Comparison of ENCODE assay signal across 8 mouse cellular contexts in the genomic region with DNA sequence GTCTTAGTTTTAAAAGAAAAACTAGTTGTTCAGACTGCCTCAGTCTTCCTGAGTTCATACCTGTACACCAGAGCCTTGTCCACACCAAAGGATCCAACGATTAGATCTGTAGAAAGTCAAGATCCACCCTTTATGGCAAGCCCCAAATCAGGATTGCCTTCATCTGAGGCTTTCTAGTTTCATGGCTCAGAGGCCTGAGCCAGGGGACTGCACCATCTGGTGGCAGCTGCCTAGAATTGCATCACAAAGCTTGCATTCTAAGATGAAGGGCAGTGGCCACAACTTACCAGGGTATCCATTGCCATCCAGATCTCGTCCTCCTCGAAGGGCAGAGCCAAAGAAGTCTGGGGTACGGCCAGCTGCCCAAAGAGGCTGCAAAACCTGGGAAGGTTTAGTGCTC. TPM values are rescaled to one million over a fixed set of nuclear protein-coding genes. Genes with fewer than 3 reads are reported as not detected.
DNase-seq lines count a peak whose midpoint lies in the region; ATAC-seq lines count a peak whose summit lies in the region.

No protein-coding gene starts in this region.

- no peak overlapping the region for H3K9ac ChIP-seq in intestine, embryonic 14.5 days (ENCODE audit: low read length)
- no peak overlapping the region for H3K9ac ChIP-seq in midbrain, embryonic 12.5 days (replicated peaks)

- H3K36me3 ChIP-seq in embryonic facial prominence, embryonic 10.5 days (replicated peaks), result peaks cover 98% of the 10 kb centered on the region
- H3K36me3 ChIP-seq in intestine, embryonic 14.5 days (ENCODE audit: control insufficient read depth, insufficient read depth, low read length), result peaks cover 94% of the 10 kb centered on the region
- H3K36me3 ChIP-seq in midbrain, embryonic 12.5 days, result peaks cover 36% of the 10 kb centered on the region

- WGBS in embryonic facial prominence, embryonic 10.5 days, result 55% methylated on average over 4 of the region's 4 CpGs
- WGBS in intestine, embryonic 14.5 days, result 50% methylated on average over 4 of the region's 4 CpGs
- 39% methylated on average over 4 of the region's 4 CpGs for WGBS in midbrain, embryonic 12.5 days

- ATAC-seq in intestine, embryonic 14.5 days (replicated peaks; ENCODE audit: low FRiP score, low TSS enrichment, low read depth), result no peak; the same call in 1 of the 2 replicates
- ATAC-seq in midbrain, embryonic 12.5 days (ENCODE audit: low FRiP score, low read depth), result peak; percentile 58

- H3K4me2 ChIP-seq in intestine, embryonic 14.5 days (ENCODE audit: low read length), result no peak overlapping the region
- H3K4me2 ChIP-seq in midbrain, embryonic 12.5 days (replicated peaks), result no peak overlapping the region

- DNase-seq in adrenal gland, adult 18-20 months (ENCODE audit: low spot score in 2 of 2), result peak; percentile 50 to 66
- DNase-seq in adrenal gland, adult 8-10 months, result no peak
- DNase-seq in right cerebral cortex, adult 2 months (ENCODE audit: low spot score in 2 of 2), result peak; percentile 51 to 54
- no peak for DNase-seq in right cerebral cortex, adult 18-20 months
- DNase-seq in embryonic facial prominence, embryonic 10.5 days (ENCODE audit: low spot score), result peak; percentile 71
- DNase-seq in intestine, embryonic 14.5 days (ENCODE audit: low spot score), result peak; percentile 77
- DNase-seq in testis, postnatal 10 days (ENCODE audit: low spot score), result peak; percentile 75

- H3K27me3 ChIP-seq in embryonic facial prominence, embryonic 10.5 days (replicated peaks; ENCODE audit: low read depth, poor library complexity, severe bottlenecking), result no peaks in the 10 kb centered on the region
- no peaks in the 10 kb centered on the region for H3K27me3 ChIP-seq in intestine, embryonic 14.5 days (replicated peaks; ENCODE audit: control insufficient read depth, insufficient read depth, low read length)
- no peaks in the 10 kb centered on the region for H3K27me3 ChIP-seq in midbrain, embryonic 12.5 days

- no peak overlapping the region for H3K27ac ChIP-seq in embryonic facial prominence, embryonic 10.5 days (replicated peaks)
- H3K27ac ChIP-seq in intestine, embryonic 14.5 days (ENCODE audit: low read depth), result no peak overlapping the region
- H3K27ac ChIP-seq in midbrain, embryonic 12.5 days (replicated peaks), result no peak overlapping the region

- peaks cover 2% of the 10 kb centered on the region; the same call in 1 of the 2 replicates for H3K4me1 ChIP-seq in embryonic facial prominence, embryonic 10.5 days
- no peaks in the 10 kb centered on the region for H3K4me1 ChIP-seq in intestine, embryonic 14.5 days (replicated peaks; ENCODE audit: control insufficient read depth, insufficient read depth, low read length)
- H3K4me1 ChIP-seq in midbrain, embryonic 12.5 days, result no peaks in the 10 kb centered on the region

- H3K9me3 ChIP-seq in embryonic facial prominence, embryonic 10.5 days, result no peaks in the 10 kb centered on the region
- H3K9me3 ChIP-seq in intestine, embryonic 14.5 days (ENCODE audit: control insufficient read depth, low read length), result no peaks in the 10 kb centered on the region
- no peaks in the 10 kb centered on the region for H3K9me3 ChIP-seq in midbrain, embryonic 12.5 days

- H3K4me3 ChIP-seq in embryonic facial prominence, embryonic 10.5 days, result no peak overlapping the region
- H3K4me3 ChIP-seq in intestine, embryonic 14.5 days (ENCODE audit: low read depth, low read length), result no peak overlapping the region
- H3K4me3 ChIP-seq in midbrain, embryonic 12.5 days, result no peak overlapping the region

RNA-seq across cellular contexts. Expression of a gene that starts 13.0 kb away (rescaled TPM):
- total RNA-seq in adrenal gland, adult 18-20 months (2021), result 10 to 100 TPM; 12.4 to 16.9 TPM
- 10 to 100 TPM; 13.4 to 21.9 (median 19.1) TPM for total RNA-seq in adrenal gland, adult 8-10 months (2022)
- polyA plus RNA-seq in embryonic facial prominence, embryonic 10.5 days (2016; fragmentation: Nextera tagmentation; extraction: Ambion mirVana), result 22.1 and 22.7 TPM in 2 replicates
- 7.2 and 7.5 TPM in 2 replicates for polyA plus RNA-seq in intestine, embryonic 14.5 days (2014; fragmentation: Nextera tagmentation; extraction: Ambion mirVana)
- 19.6 and 20.8 TPM in 2 replicates for polyA plus RNA-seq in midbrain, embryonic 12.5 days (2016; fragmentation: Nextera tagmentation; extraction: Ambion mirVana)

RNA-seq across cellular contexts. Expression of a gene that starts 13.7 kb away (rescaled TPM):
- 10 to 100 TPM; 27.1 to 31.7 TPM for total RNA-seq in adrenal gland, adult 18-20 months (2021)
- total RNA-seq in adrenal gland, adult 8-10 months (2022), result 10 to 100 TPM; 29.5 to 36.7 (median 34.0) TPM
- 29.5 and 29.7 TPM in 2 replicates for polyA plus RNA-seq in embryonic facial prominence, embryonic 10.5 days (2016; fragmentation: Nextera tagmentation; extraction: Ambion mirVana)
- 64.9 and 69.4 TPM in 2 replicates for polyA plus RNA-seq in intestine, embryonic 14.5 days (2014; fragmentation: Nextera tagmentation; extraction: Ambion mirVana)
- polyA plus RNA-seq in midbrain, embryonic 12.5 days (2016; fragmentation: Nextera tagmentation; extraction: Ambion mirVana), result 19.0 and 21.2 TPM in 2 replicates

RNA-seq across cellular contexts. Expression of a gene that starts 42.4 kb away (rescaled TPM):
- total RNA-seq in adrenal gland, adult 18-20 months (2021), result not detected
- not detected for total RNA-seq in adrenal gland, adult 8-10 months (2022)
- polyA plus RNA-seq in embryonic facial prominence, embryonic 10.5 days (2016; fragmentation: Nextera tagmentation; extraction: Ambion mirVana), result 0.16 and 0.29 TPM in 2 replicates
- polyA plus RNA-seq in intestine, embryonic 14.5 days (2014; fragmentation: Nextera tagmentation; extraction: Ambion mirVana), result 0.11 and 0.34 TPM in 2 replicates
- polyA plus RNA-seq in midbrain, embryonic 12.5 days (2016; fragmentation: Nextera tagmentation; extraction: Ambion mirVana), result 0.10 and 0.20 TPM in 2 replicates

Comparison
In these comparisons a context has a peak if more than half of its experiments do, and no peak if none do; other contexts are left out.
1. DNase-seq: peak in adrenal gland, adult 18-20 months (2 of 2), right cerebral cortex, adult 2 months (2 of 2), embryonic facial prominence, embryonic 10.5 days (single experiment), intestine, embryonic 14.5 days (single experiment) and testis, postnatal 10 days (single experiment); none in adrenal gland, adult 8-10 months (single experiment) and right cerebral cortex, adult 18-20 months (single experiment).